Mouse (Mus musculus): ENCODE data around the gene Rnf222. TPM values are rescaled to one million over a fixed set of nuclear protein-coding genes. Genes with fewer than 3 reads are reported as not detected.
"Not testable (repeated sequence)": the region's sequence is repeated elsewhere in the genome, so short reads cannot be mapped to it uniquely, and the experiment has no call there.

The Rnf222 gene
- polyA plus RNA-seq, 1 experiment, result 1.1 TPM

GRCm38 (mm10) chr11:68911531-68912177, 23.3 kb downstream of the Rnf222 start:
- Histone ChIP-seq H3K36me3 (ENCODE audit: control insufficient read depth, insufficient read depth, low read length) (no peaks in the 10 kb centered on the region), H3K27me3 (ENCODE audit: control insufficient read depth, insufficient read depth, low read length) (no peaks in the 10 kb centered on the region), H3K4me3 (ENCODE audit: control insufficient read depth, low read depth, low read length) (no peak overlapping the region), H3K4me1 (ENCODE audit: control insufficient read depth, insufficient read depth, low read length) (no peaks in the 10 kb centered on the region), H3K27ac (ENCODE audit: control insufficient read depth, insufficient read depth, low read depth, low read length) (no peak overlapping the region)
- TF ChIP-seq POLR2A (IDR thresholded peaks at IDR 0.05; ENCODE audit: control insufficient read depth, low read depth, low read length) (no peak), CTCF (IDR thresholded peaks at IDR 0.05; ENCODE audit: control insufficient read depth, insufficient read depth, insufficient replicate concordance, low read depth, low read length) (no peak)

- H3K27ac ChIP-seq (ENCODE audit: control insufficient read depth, insufficient read depth, low read depth, low read length), result no peak overlapping the region
- TF ChIP-seq POLR2A (IDR thresholded peaks at IDR 0.05; ENCODE audit: control insufficient read depth, low read depth, low read length) (no peak), CTCF (IDR thresholded peaks at IDR 0.05; ENCODE audit: control insufficient read depth, insufficient read depth, insufficient replicate concordance, low read depth, low read length) (no peak)
- no peaks in the 10 kb centered on the region for H3K27me3 ChIP-seq (ENCODE audit: control insufficient read depth, insufficient read depth, low read length)
- no peaks in the 10 kb centered on the region for H3K36me3 ChIP-seq (ENCODE audit: control insufficient read depth, insufficient read depth, low read length)
- H3K4me1 ChIP-seq (ENCODE audit: control insufficient read depth, insufficient read depth, low read length), result no peaks in the 10 kb centered on the region
- H3K4me3 ChIP-seq (ENCODE audit: control insufficient read depth, low read depth, low read length), result no peak overlapping the region
Measured at GRCm38 (mm10) chr11:68914566-68914965, 26.2 kb downstream of the Rnf222 start.

- Histone ChIP-seq H3K4me3 (ENCODE audit: control insufficient read depth, low read depth, low read length) (no peak overlapping the region), H3K4me1 (ENCODE audit: control insufficient read depth, insufficient read depth, low read length) (peaks cover 8% of the 10 kb centered on the region), H3K27me3 (ENCODE audit: control insufficient read depth, insufficient read depth, low read length) (no peaks in the 10 kb centered on the region), H3K36me3 (ENCODE audit: control insufficient read depth, insufficient read depth, low read length) (peaks cover 7% of the 10 kb centered on the region), H3K27ac (ENCODE audit: control insufficient read depth, insufficient read depth, low read depth, low read length) (no peak overlapping the region)
- TF ChIP-seq POLR2A (IDR thresholded peaks at IDR 0.05; ENCODE audit: control insufficient read depth, low read depth, low read length), result no peak
- no peak for TF ChIP-seq CTCF (IDR thresholded peaks at IDR 0.05; ENCODE audit: control insufficient read depth, insufficient read depth, insufficient replicate concordance, low read depth, low read length)
Measured at GRCm38 (mm10) chr11:68923191-68923590, 34.8 kb downstream of the Rnf222 start.

GRCm38 (mm10) chr11:68924749-68925148, 36.4 kb downstream of the Rnf222 start:
- Histone ChIP-seq H3K27ac (ENCODE audit: control insufficient read depth, insufficient read depth, low read depth, low read length) (no peak overlapping the region), H3K27me3 (ENCODE audit: control insufficient read depth, insufficient read depth, low read length) (no peaks in the 10 kb centered on the region), H3K36me3 (ENCODE audit: control insufficient read depth, insufficient read depth, low read length) (peaks cover 7% of the 10 kb centered on the region), H3K4me1 (ENCODE audit: control insufficient read depth, insufficient read depth, low read length) (peaks cover 8% of the 10 kb centered on the region), H3K4me3 (ENCODE audit: control insufficient read depth, low read depth, low read length) (peak overlapping the region; percentile 46)
- no peak for TF ChIP-seq CTCF (IDR thresholded peaks at IDR 0.05; ENCODE audit: control insufficient read depth, insufficient read depth, insufficient replicate concordance, low read depth, low read length)

DNA sequence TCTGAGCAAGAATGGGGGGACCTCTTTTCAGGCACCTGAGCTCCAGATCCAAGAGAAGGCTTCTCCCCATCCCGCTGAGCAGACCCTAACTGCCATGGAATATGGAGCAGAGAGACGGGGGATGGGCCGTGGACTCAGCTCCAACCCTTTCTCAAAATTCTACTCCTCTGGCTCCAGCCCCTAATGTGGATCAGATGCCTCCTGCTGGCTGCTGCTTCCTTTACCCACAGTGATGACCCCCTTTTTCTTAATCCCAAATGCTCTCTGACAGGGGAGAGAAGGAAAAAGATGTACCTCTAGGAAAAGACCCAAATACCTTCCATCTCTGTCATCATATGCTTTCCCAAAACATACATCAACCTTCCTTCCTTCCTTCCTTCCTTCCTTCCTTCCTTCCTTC, 38.6 kb downstream of the Rnf222 start, which contains the start of gene Odf4:
Gene Odf4 (minus strand): TSS at position 101 of the 400 bp plus-strand sequence.
- Histone ChIP-seq H3K4me1 (ENCODE audit: control insufficient read depth, insufficient read depth, low read length) (peaks cover 8% of the 10 kb centered on the region), H3K27ac (ENCODE audit: control insufficient read depth, insufficient read depth, low read depth, low read length) (peak within 1 kb of the TSS; percentile 99)
- TF ChIP-seq CTCF (IDR thresholded peaks at IDR 0.05; ENCODE audit: control insufficient read depth, insufficient read depth, insufficient replicate concordance, low read depth, low read length), result no peak
- TF ChIP-seq POLR2A (IDR thresholded peaks at IDR 0.05; ENCODE audit: control insufficient read depth, low read depth, low read length), result peak; percentile 76

DNA sequence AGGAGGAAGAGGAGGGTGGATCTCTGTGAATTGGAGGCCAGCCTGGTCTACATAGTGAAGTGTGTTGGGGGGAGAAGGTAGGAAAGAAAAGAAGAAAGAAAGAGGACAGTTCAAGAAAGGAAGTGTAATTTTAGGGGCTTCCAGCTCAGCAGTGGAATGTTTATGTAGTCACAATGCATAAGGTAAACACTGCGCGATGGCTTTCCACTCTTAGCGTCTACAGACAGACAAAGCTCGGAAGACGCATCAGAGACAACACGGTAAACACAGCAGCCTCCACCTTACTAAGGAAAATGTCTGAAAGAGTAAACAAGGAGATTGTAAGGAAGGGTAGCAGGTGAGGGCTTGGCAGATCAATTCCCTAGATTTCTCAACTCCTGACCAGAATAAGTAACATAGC, 41.6 kb downstream of the Rnf222 start:
- Histone ChIP-seq H3K27me3 (ENCODE audit: control insufficient read depth, insufficient read depth, low read length) (no peaks in the 10 kb centered on the region), H3K4me3 (ENCODE audit: control insufficient read depth, low read depth, low read length) (peak overlapping the region; percentile 27), H3K36me3 (ENCODE audit: control insufficient read depth, insufficient read depth, low read length) (peaks cover 4% of the 10 kb centered on the region), H3K4me1 (ENCODE audit: control insufficient read depth, insufficient read depth, low read length) (peaks cover 8% of the 10 kb centered on the region), H3K27ac (ENCODE audit: control insufficient read depth, insufficient read depth, low read depth, low read length) (no peak overlapping the region)
- TF ChIP-seq POLR2A (IDR thresholded peaks at IDR 0.05; ENCODE audit: control insufficient read depth, low read depth, low read length) (no peak), CTCF (IDR thresholded peaks at IDR 0.05; ENCODE audit: control insufficient read depth, insufficient read depth, insufficient replicate concordance, low read depth, low read length) (no peak)

More for the DNA sequence above, 38.6 kb downstream of the Rnf222 start, which contains the start of gene Odf4:
- Histone ChIP-seq H3K27me3 (ENCODE audit: control insufficient read depth, insufficient read depth, low read length) (no peaks in the 10 kb centered on the region), H3K4me3 (ENCODE audit: control insufficient read depth, low read depth, low read length) (peak within 1 kb of the TSS; percentile 95), H3K36me3 (ENCODE audit: control insufficient read depth, insufficient read depth, low read length) (peaks cover 7% of the 10 kb centered on the region)

DNA sequence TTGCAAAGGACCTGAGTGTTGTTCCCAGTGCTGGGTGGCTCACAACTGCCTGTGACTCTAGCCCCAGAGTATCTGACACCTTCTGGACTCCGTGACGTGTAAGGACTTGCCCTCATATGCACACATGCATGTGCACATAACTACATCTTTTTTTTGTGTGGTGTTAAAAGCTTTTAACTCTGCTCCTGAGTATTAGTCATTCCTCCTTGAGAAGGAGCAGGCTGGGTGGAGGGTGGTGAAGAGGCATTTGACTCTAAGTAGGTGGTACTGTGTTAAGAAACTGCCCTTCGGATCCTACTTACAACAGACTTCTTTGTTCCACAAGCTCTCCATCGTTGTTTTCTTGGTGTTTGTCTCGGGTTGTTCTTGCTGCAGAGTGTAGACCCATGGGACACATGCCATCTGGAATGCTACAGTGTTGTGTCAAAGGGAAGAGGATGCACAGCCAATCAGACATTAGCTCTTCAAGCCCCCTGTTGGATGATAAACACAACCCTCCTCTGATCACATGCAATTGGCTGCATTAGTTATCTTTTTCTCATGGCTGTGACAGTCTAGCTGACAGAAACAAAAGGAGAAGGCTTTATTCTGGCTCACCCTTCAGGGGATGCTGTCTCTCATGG, 45.6 kb downstream of the Rnf222 start:
- Histone ChIP-seq H3K4me3 (ENCODE audit: control insufficient read depth, low read depth, low read length) (no peak overlapping the region), H3K4me1 (ENCODE audit: control insufficient read depth, insufficient read depth, low read length) (no peaks in the 10 kb centered on the region), H3K27me3 (ENCODE audit: control insufficient read depth, insufficient read depth, low read length) (no peaks in the 10 kb centered on the region), H3K27ac (ENCODE audit: control insufficient read depth, insufficient read depth, low read depth, low read length) (no peak overlapping the region), H3K36me3 (ENCODE audit: control insufficient read depth, insufficient read depth, low read length) (no peaks in the 10 kb centered on the region)
- TF ChIP-seq CTCF (IDR thresholded peaks at IDR 0.05; ENCODE audit: control insufficient read depth, insufficient read depth, insufficient replicate concordance, low read depth, low read length), result no peak
- TF ChIP-seq POLR2A (IDR thresholded peaks at IDR 0.05; ENCODE audit: control insufficient read depth, low read depth, low read length), result no peak

DNA sequence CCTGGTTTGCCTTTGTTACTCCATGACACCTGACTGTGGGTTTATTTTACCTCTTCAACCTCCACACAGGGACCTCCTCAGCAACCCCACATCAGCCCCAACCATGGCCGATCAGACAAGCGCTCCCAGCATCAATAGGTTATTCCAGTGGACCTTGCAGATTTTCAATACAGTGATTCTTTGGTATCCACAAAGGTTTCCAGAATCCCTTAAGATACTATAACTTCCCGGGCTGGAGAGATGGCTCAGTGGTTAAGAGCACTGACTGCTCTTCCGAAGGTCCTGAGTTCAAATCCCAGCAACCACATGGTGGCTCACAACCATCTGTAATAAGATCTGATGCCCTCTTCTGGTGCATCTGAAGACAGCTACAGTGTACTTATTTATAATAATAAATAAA, 48.6 kb downstream of the Rnf222 start:
- not testable (repeated sequence) for H3K27me3 ChIP-seq (ENCODE audit: control insufficient read depth, insufficient read depth, low read length); H3K27ac ChIP-seq (ENCODE audit: control insufficient read depth, insufficient read depth, low read depth, low read length); H3K4me1 ChIP-seq (ENCODE audit: control insufficient read depth, insufficient read depth, low read length); H3K36me3 ChIP-seq (ENCODE audit: control insufficient read depth, insufficient read depth, low read length); H3K4me3 ChIP-seq (ENCODE audit: control insufficient read depth, low read depth, low read length)
